Mouse (Mus musculus): ENCODE measurements around the gene Skint4.

Gene Skint4

GRCm38 (mm10) chr4:112071716-112072115 lies at the start of gene Skint4:
Gene Skint4, plus strand, starts transcription at chr4:112072016.
- DNase-seq: no peak

Measured in kidney, postnatal 14 days (tissue).